Mouse (Mus musculus) embryonic facial prominence, embryonic 12.5 days (tissue): ENCODE results near the gene Dync1li1. TPM values are rescaled to one million over a fixed set of nuclear protein-coding genes. Genes with fewer than 3 reads are reported as not detected.

ENCODE experiments used
- ATAC-seq: fragments of 200-750 bp; cut with Nextera tagmentation; 2 replicates; pipeline ENCODE4 v1.8.0; 2017; ENCODE audit not compliant: insufficient number of reproducible peaks, insufficient read depth, low FRiP score, low TSS enrichment
- H3K27ac ChIP-seq: fragments of 300-500 bp; sonication (generic); 2 replicates; pipeline ENCODE4 v1.5.1; 2016; ENCODE audit warnings: mild to moderate bottlenecking
- H3K27me3 ChIP-seq: fragments of 300-500 bp; sonication (generic); 2 replicates; pipeline ENCODE4 v1.6.1; 2016; ENCODE audit warnings: mild to moderate bottlenecking, moderate library complexity
- H3K36me3 ChIP-seq: fragments of 300-500 bp; sonication (generic); 2 replicates; pipeline ENCODE4 v1.6.1; 2016; ENCODE audit warnings: mild to moderate bottlenecking
- H3K4me1 ChIP-seq: fragments of 300-500 bp; sonication (generic); 2 replicates; pipeline ENCODE4 v1.6.1; 2016
- H3K4me2 ChIP-seq: fragments of 300-500 bp; sonication (generic); replicated peaks from 2 replicates; pipeline ENCODE4 v1.6.1; 2016; ENCODE audit warnings: mild to moderate bottlenecking, moderate library complexity
- H3K4me3 ChIP-seq: fragments of 300-500 bp; sonication (generic); 2 replicates; pipeline ENCODE4 v1.5.1; 2016; ENCODE audit warnings: mild to moderate bottlenecking
- H3K9ac ChIP-seq: fragments of 300-500 bp; sonication (generic); 2 replicates; pipeline ENCODE4 v1.6.1; 2016; ENCODE audit warnings: mild to moderate bottlenecking, moderate library complexity
- H3K9me3 ChIP-seq: fragments of 300-500 bp; sonication (generic); 2 replicates; pipeline ENCODE4 v1.6.1; 2016; ENCODE audit warnings: mild to moderate bottlenecking, moderate library complexity
- WGBS: fragments of 180-500 bp; shearing (Covaris S2); methylation state at CpG from one replicate; pipeline ENCODE4 v1.1.7; 2016; 5-methylcytosine and 5-hydroxymethylcytosine counted together
- polyA plus RNA-seq: library from polyadenylated mRNA; unstranded; fragments of >200 nt; fragmentation: Nextera tagmentation; extraction: Ambion mirVana; gene quantifications from 2 replicates; pipeline ENCODE4 v1.2.1, GENCODE M21; 2016

Gene Dync1li1
- polyA plus RNA-seq, 1 experiment from 2014 or later: 77.9 TPM

GRCm38 (mm10) chr9:114660506-114660905 lies 28.1 kb upstream of the Dync1li1 start:
- 76% methylated on average over 6 of the region's 6 CpGs for WGBS

GRCm38 (mm10) chr9:114660983-114661382 lies 27.6 kb upstream of the Dync1li1 start:
- Histone ChIP-seq H3K27ac (no peak overlapping the region), H3K4me1 (no peaks in the 10 kb centered on the region), H3K4me2 (no peak overlapping the region), H3K27me3 (no peaks in the 10 kb centered on the region), H3K9ac (no peak overlapping the region), H3K9me3 (no peaks in the 10 kb centered on the region), H3K4me3 (no peak overlapping the region), H3K36me3 (no peaks in the 10 kb centered on the region)
- ATAC-seq: no peak
- WGBS: 77% methylated on average over 6 of the region's 6 CpGs

More at GRCm38 (mm10) chr9:114660506-114660905, 28.1 kb upstream of the Dync1li1 start:
- H3K4me1 ChIP-seq: no peaks in the 10 kb centered on the region
- H3K4me2 ChIP-seq: no peak overlapping the region
- H3K9ac ChIP-seq: no peak overlapping the region
- no peak overlapping the region for H3K27ac ChIP-seq
- no peaks in the 10 kb centered on the region for H3K27me3 ChIP-seq
- no peaks in the 10 kb centered on the region for H3K36me3 ChIP-seq
- no peaks in the 10 kb centered on the region for H3K9me3 ChIP-seq
- H3K4me3 ChIP-seq: no peak overlapping the region
- no peak for ATAC-seq

- Histone ChIP-seq H3K27me3 (no peaks in the 10 kb centered on the region), H3K9ac (no peak overlapping the region), H3K4me1 (no peaks in the 10 kb centered on the region), H3K9me3 (no peaks in the 10 kb centered on the region), H3K4me3 (no peak overlapping the region), H3K27ac (no peak overlapping the region), H3K36me3 (no peaks in the 10 kb centered on the region), H3K4me2 (no peak overlapping the region)
- WGBS: 57% methylated on average over 7 of the region's 7 CpGs
- no peak for ATAC-seq
Observed at GRCm38 (mm10) chr9:114661991-114662390, 26.6 kb upstream of the Dync1li1 start.

DNA sequence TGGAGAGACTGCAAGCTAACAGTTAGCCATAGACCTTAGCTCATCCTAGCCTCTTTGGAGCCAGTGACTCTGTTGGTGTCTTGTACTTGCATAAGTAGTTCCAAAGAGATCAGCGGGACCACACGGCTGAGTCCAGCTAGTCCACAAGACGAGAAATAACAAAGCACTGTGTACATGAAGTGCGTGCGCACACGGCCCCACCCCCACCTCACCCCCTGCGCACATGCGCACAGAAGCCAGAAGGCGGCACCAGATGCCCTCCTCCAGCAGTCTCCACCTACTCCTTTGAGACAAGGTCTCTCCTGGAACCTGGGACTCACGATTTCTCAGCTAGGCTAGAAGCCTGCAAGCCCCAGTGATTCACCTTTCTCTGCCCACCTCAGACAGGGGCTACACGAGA lies 24.8 kb upstream of the Dync1li1 start:
- ATAC-seq: no peak
- no peak overlapping the region for H3K4me3 ChIP-seq
- no peaks in the 10 kb centered on the region for H3K4me1 ChIP-seq
- WGBS: 85% methylated on average over 11 of the region's 11 CpGs
- no peak overlapping the region for H3K9ac ChIP-seq
- H3K27me3 ChIP-seq: no peaks in the 10 kb centered on the region
- H3K4me2 ChIP-seq: no peak overlapping the region
- H3K27ac ChIP-seq: no peak overlapping the region
- no peaks in the 10 kb centered on the region for H3K9me3 ChIP-seq
- H3K36me3 ChIP-seq: no peaks in the 10 kb centered on the region

DNA sequence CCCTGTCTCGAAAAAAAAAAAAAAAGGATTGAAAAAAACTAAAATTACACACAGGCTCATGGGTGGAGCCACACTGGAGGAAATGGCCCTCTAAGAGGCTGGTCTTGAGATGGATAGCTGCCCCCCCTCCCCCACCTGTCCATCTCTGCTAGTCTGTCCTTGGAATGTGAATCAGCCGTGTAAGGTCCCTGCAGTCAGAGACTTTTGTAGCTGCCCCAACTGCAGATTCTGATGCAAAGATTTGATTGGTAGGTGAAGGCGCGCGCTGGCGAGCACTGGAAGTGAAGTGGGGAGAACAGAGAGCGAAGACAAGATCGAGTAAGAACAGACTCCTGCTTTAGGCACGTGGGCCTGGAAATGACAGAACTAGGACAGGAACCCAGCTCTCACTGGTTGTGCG lies 21.7 kb upstream of the Dync1li1 start:
- no peak overlapping the region for H3K27ac ChIP-seq
- H3K36me3 ChIP-seq: no peaks in the 10 kb centered on the region
- H3K27me3 ChIP-seq: no peaks in the 10 kb centered on the region
- no peak overlapping the region for H3K4me3 ChIP-seq
- WGBS: 80% methylated on average over 10 of the region's 10 CpGs
- H3K4me1 ChIP-seq: no peaks in the 10 kb centered on the region
- H3K9me3 ChIP-seq: no peaks in the 10 kb centered on the region
- H3K9ac ChIP-seq: no peak overlapping the region
- H3K4me2 ChIP-seq: no peak overlapping the region
- no peak for ATAC-seq

GRCm38 (mm10) chr9:114668047-114668446 lies 20.5 kb upstream of the Dync1li1 start:
- H3K4me1 ChIP-seq: 0 out of 2 replicates have a peak, but pooled peaks cover 2% of the 10 kb centered on the region
- H3K4me2 ChIP-seq: no peak overlapping the region
- no peak overlapping the region for H3K27ac ChIP-seq
- no peaks in the 10 kb centered on the region for H3K36me3 ChIP-seq
- H3K27me3 ChIP-seq: no peaks in the 10 kb centered on the region
- no peak overlapping the region for H3K9ac ChIP-seq
- no peak for ATAC-seq
- no peak overlapping the region for H3K4me3 ChIP-seq
- WGBS: 79% methylated on average over 4 of the region's 4 CpGs
- no peaks in the 10 kb centered on the region for H3K9me3 ChIP-seq

GRCm38 (mm10) chr9:114669011-114669410 lies 19.6 kb upstream of the Dync1li1 start:
- Histone ChIP-seq H3K27ac (no peak overlapping the region), H3K9me3 (no peaks in the 10 kb centered on the region), H3K27me3 (0 out of 2 replicates have a peak, but pooled peaks cover 2% of the 10 kb centered on the region), H3K4me2 (no peak overlapping the region), H3K4me1 (0 out of 2 replicates have a peak, but pooled peaks cover 5% of the 10 kb centered on the region), H3K9ac (no peak overlapping the region), H3K4me3 (no peak overlapping the region), H3K36me3 (no peaks in the 10 kb centered on the region)
- no peak for ATAC-seq
- WGBS: 83% methylated on average over 5 of the region's 5 CpGs

GRCm38 (mm10) chr9:114671946-114672345 lies 16.6 kb upstream of the Dync1li1 start:
- Histone ChIP-seq H3K9ac (no peak overlapping the region), H3K9me3 (no peaks in the 10 kb centered on the region), H3K4me1 (0 out of 2 replicates have a peak, but pooled peaks cover 5% of the 10 kb centered on the region), H3K4me2 (no peak overlapping the region), H3K27ac (no peak overlapping the region), H3K4me3 (no peak overlapping the region), H3K36me3 (no peaks in the 10 kb centered on the region), H3K27me3 (0 out of 2 replicates have a peak, but pooled peaks cover 2% of the 10 kb centered on the region)
- 80% methylated on average over 1 of the region's 1 CpGs for WGBS
- no peak for ATAC-seq

GRCm38 (mm10) chr9:114672703-114673561 lies 15.7 kb upstream of the Dync1li1 start:
- Histone ChIP-seq H3K4me3 (peak overlapping the region; percentile 29), H3K9me3 (no peaks in the 10 kb centered on the region), H3K4me2 (peak overlapping the region; percentile 66), H3K36me3 (no peaks in the 10 kb centered on the region), H3K9ac (peak overlapping the region; percentile 37; the same call in 1 of the 2 replicates), H3K27me3 (0 out of 2 replicates have a peak, but pooled peaks cover 2% of the 10 kb centered on the region), H3K27ac (no peak overlapping the region), H3K4me1 (0 out of 2 replicates have a peak, but pooled peaks cover 5% of the 10 kb centered on the region)
- WGBS: 6% methylated on average over 24 of the region's 24 CpGs
- ATAC-seq: no peak

GRCm38 (mm10) chr9:114673626-114674025 lies 15.0 kb upstream of the Dync1li1 start:
- H3K4me1 ChIP-seq: 0 out of 2 replicates have a peak, but pooled peaks cover 5% of the 10 kb centered on the region
- no peak overlapping the region for H3K27ac ChIP-seq
- peak overlapping the region; percentile 66 for H3K4me2 ChIP-seq
- no peak for ATAC-seq
- 45% methylated on average over 2 of the region's 2 CpGs for WGBS
- 0 out of 2 replicates have a peak, but pooled peaks cover 2% of the 10 kb centered on the region for H3K27me3 ChIP-seq
- no peak overlapping the region for H3K4me3 ChIP-seq
- no peaks in the 10 kb centered on the region for H3K36me3 ChIP-seq
- no peak overlapping the region for H3K9ac ChIP-seq
- H3K9me3 ChIP-seq: no peaks in the 10 kb centered on the region

GRCm38 (mm10) chr9:114678576-114678975 lies 10.0 kb upstream of the Dync1li1 start:
- no peak overlapping the region for H3K27ac ChIP-seq
- no peak overlapping the region for H3K9ac ChIP-seq
- no peaks in the 10 kb centered on the region for H3K4me1 ChIP-seq
- no peak for ATAC-seq
- H3K36me3 ChIP-seq: no peaks in the 10 kb centered on the region
- WGBS: 85% methylated on average over 5 of the region's 5 CpGs
- no peak overlapping the region for H3K4me3 ChIP-seq
- H3K27me3 ChIP-seq: 0 out of 2 replicates have a peak, but pooled peaks cover 2% of the 10 kb centered on the region
- no peak overlapping the region for H3K4me2 ChIP-seq
- H3K9me3 ChIP-seq: no peaks in the 10 kb centered on the region

DNA sequence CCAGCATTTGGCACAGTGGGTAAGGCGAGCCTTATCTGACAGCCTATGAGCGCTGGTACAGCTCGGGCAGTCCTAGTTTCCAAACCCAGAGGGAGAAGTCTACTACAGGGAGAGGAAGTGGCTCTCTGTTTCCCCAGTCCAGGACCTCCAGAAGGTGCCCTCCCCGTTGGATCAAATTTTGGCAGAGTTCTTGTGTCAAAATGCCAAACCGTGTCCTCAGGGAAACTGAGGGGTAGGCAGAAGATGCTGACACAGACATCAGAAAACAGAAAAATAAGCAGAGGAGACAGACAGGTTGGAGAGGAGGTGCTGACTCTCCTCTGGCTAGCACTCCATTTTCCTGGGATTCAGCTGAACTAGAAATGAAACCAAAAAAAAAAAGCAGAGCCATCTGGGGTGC lies 8.6 kb upstream of the Dync1li1 start:
- no peak overlapping the region for H3K4me3 ChIP-seq
- no peaks in the 10 kb centered on the region for H3K36me3 ChIP-seq
- WGBS: 78% methylated on average over 5 of the region's 5 CpGs
- no peak overlapping the region for H3K4me2 ChIP-seq
- H3K9me3 ChIP-seq: no peaks in the 10 kb centered on the region
- ATAC-seq: no peak
- H3K27ac ChIP-seq: no peak overlapping the region
- H3K9ac ChIP-seq: no peak overlapping the region
- no peaks in the 10 kb centered on the region for H3K4me1 ChIP-seq
- no peaks in the 10 kb centered on the region for H3K27me3 ChIP-seq
